Mouse (Mus musculus) hindbrain, embryonic 16.5 days (tissue): Measurements from ENCODE around the gene Cacna2d2. TPM values are rescaled to one million over a fixed set of nuclear protein-coding genes. Genes with fewer than 3 reads are reported as not detected.

Experiments
- ATAC-seq: fragments of 200-750 bp; cut with Nextera tagmentation; 2 replicates; pipeline ENCODE4 v1.8.0; 2017; ENCODE audit warnings: moderate TSS enrichment, moderate library complexity
- H3K27ac ChIP-seq: fragments of 300-500 bp; sonication (generic); 2 replicates; pipeline ENCODE4 v1.5.1; 2014; ENCODE audit warnings: low read depth, mild to moderate bottlenecking, control low read depth, low read length, moderate library complexity
- H3K27me3 ChIP-seq: fragments of 300-500 bp; sonication (generic); replicated peaks from 2 replicates; pipeline ENCODE4 v1.6.1; 2014; ENCODE audit warnings: low read length; ENCODE audit not compliant: control insufficient read depth, insufficient read depth
- H3K36me3 ChIP-seq: fragments of 300-500 bp; sonication (generic); 2 replicates; pipeline ENCODE4 v1.6.1; 2014; ENCODE audit warnings: mild to moderate bottlenecking, low read length, moderate library complexity, mixed read lengths; ENCODE audit not compliant: control insufficient read depth, insufficient read depth
- H3K4me1 ChIP-seq: fragments of 300-500 bp; sonication (generic); 2 replicates; pipeline ENCODE4 v1.6.1; 2014; ENCODE audit warnings: low read depth, low read length; ENCODE audit not compliant: control insufficient read depth, insufficient read depth
- H3K4me2 ChIP-seq: fragments of 300-500 bp; sonication (generic); 2 replicates; pipeline ENCODE4 v1.6.1; 2014; ENCODE audit warnings: mild to moderate bottlenecking, low read length, control low read depth, moderate library complexity
- H3K4me3 ChIP-seq: fragments of 300-500 bp; sonication (generic); 2 replicates; pipeline ENCODE4 v1.5.1; 2014; ENCODE audit warnings: mild to moderate bottlenecking, low read length, control low read depth, moderate library complexity
- H3K9ac ChIP-seq: fragments of 300-500 bp; sonication (generic); 2 replicates; pipeline ENCODE4 v1.6.1; 2014; ENCODE audit warnings: low read depth, mild to moderate bottlenecking, control low read depth, low read length, moderate library complexity
- H3K9me3 ChIP-seq: fragments of 300-500 bp; sonication (generic); 2 replicates; pipeline ENCODE4 v1.6.1; 2014; ENCODE audit warnings: mild to moderate bottlenecking, low read length, moderate library complexity; ENCODE audit not compliant: control insufficient read depth
- WGBS: fragments of 180-500 bp; shearing (Covaris S2); extraction: QIAGEN DNeasy Blood & Tissue Kit; methylation state at CpG from one replicate; pipeline ENCODE4 v1.1.7; 2014; 5-methylcytosine and 5-hydroxymethylcytosine counted together
- polyA plus RNA-seq: library from polyadenylated mRNA; unstranded; fragments of >200 nt; fragmentation: Nextera tagmentation; extraction: Ambion mirVana; gene quantifications from 2 replicates; pipeline ENCODE4 v1.2.1, GENCODE M21; 2015

Cacna2d2 gene
- polyA plus RNA-seq, 1 experiment from 2014 or later = 8.1 TPM

DNA sequence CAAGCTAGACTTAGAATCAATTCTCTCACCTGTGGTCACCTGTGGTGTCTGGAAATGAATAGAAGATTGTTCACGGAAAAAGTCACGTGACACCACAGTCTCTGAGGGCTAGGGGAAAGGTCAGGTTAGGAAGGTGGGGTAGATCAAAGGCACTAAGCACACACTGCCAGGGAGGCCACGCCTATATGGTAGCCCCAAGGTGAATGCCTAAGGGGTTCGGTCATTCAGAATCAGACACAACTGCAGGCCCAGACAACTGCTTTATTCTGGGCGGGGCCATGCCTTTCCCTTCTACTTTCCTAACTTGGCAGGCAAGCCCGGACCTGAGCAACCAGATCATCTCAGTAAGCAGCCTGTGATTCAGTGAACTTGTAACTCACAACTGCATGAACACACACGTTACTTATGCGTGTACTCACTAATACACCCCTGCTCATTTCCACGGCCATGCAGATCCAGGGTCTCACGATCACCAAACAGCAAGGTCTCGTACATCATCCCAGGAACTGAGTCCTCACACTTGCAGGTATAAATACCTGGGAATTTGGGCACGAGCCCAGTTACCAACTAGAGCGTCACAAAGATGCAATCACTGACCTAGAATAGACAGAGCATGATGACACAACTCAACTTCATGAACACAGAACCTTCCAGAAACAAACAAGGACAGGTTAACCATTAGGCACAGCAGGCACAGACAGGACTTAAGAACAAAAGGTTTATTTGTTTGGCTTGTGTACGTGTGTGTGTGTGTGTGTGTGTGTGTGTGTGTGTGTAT lies 176.4 kb downstream of the Cacna2d2 start:
- Histone ChIP-seq H3K9ac (no peak overlapping the region), H3K4me2 (no peak overlapping the region; the same call in 1 of the 2 replicates), H3K4me3 (no peak overlapping the region), H3K9me3 (no peaks in the 10 kb centered on the region), H3K27me3 (no peaks in the 10 kb centered on the region), H3K36me3 (peaks cover 17% of the 10 kb centered on the region), H3K4me1 (peaks cover 29% of the 10 kb centered on the region), H3K27ac (no peak overlapping the region)
- ATAC-seq = no peak
- 87% methylated on average over 14 of the region's 14 CpGs for WGBS

DNA sequence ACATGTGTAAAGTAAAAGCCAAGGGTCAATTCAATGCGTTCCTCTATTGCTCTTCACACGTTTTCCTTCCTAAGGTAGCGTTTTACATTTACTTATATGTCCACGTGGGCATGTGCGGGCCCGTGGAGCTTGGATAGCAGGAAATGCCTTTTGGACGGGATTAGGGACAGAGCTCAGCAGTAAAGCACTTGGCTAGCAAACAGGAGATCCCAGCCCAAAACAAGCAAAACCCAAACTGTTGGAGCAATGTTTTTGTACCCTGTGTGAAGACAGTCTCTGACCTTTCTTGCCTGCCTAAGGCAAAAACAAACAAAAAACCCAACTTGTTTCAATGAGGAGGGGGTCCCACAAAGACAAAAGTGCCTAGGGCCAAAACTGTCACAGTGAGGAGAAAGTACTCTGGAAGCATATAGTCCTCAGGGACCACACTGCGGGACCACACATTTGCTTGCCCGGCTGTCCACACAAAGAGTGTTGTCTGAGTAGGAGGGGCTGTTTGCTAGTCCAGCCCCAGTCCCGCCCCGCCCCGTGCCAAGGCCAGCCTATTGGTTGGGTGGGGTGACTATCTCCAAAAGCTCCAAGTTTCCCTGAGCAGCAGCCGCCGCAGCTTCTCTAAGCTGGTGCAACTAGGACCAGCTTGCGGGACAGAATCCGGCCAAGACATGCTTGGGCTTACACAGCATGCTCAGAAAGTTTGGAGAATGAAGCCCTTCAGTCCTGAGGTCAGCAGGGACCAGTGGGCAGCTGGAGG lies 177.1 kb downstream of the Cacna2d2 start, which contains the start of gene Hyal1:
Hyal1 (plus strand) TSS at position 571 of the 751 bp plus-strand sequence.
- no peaks in the 10 kb centered on the region for H3K9me3 ChIP-seq
- H3K36me3 ChIP-seq = peaks cover 12% of the 10 kb centered on the region
- H3K4me3 ChIP-seq = peak within 1 kb of the TSS; percentile 25
- 27% methylated on average over 16 of the region's 16 CpGs for WGBS
- peak; percentile 56 for ATAC-seq
- H3K4me2 ChIP-seq = peak within 1 kb of the TSS; percentile 49
- H3K9ac ChIP-seq = peak within 1 kb of the TSS; percentile 50; the same call in 1 of the 2 replicates
- H3K27ac ChIP-seq = peak within 1 kb of the TSS; percentile 71
- H3K4me1 ChIP-seq = peaks cover 27% of the 10 kb centered on the region
- no peaks in the 10 kb centered on the region for H3K27me3 ChIP-seq

DNA sequence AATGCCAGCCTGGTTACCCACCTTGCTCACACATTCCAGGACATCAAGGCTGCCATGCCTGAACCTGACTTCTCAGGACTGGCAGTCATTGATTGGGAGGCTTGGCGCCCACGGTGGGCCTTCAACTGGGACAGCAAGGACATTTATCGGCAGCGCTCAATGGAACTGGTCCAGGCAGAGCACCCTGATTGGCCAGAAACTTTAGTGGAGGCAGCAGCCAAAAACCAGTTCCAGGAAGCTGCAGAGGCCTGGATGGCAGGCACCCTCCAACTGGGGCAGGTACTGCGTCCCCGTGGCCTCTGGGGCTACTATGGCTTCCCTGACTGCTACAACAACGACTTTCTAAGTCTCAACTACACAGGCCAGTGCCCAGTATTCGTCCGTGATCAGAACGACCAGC lies 178.5 kb downstream of the Cacna2d2 start:
- no peak for ATAC-seq
- Histone ChIP-seq H3K4me1 (peaks cover 28% of the 10 kb centered on the region), H3K27ac (no peak overlapping the region), H3K9ac (0 out of 2 replicates have a peak overlapping the region, but pooled peaks have one; percentile 7), H3K9me3 (no peaks in the 10 kb centered on the region), H3K4me3 (no peak overlapping the region), H3K36me3 (peaks cover 3% of the 10 kb centered on the region; the same call in 1 of the 2 replicates), H3K27me3 (no peaks in the 10 kb centered on the region), H3K4me2 (no peak overlapping the region; the same call in 1 of the 2 replicates)
- 94% methylated on average over 10 of the region's 10 CpGs for WGBS

DNA sequence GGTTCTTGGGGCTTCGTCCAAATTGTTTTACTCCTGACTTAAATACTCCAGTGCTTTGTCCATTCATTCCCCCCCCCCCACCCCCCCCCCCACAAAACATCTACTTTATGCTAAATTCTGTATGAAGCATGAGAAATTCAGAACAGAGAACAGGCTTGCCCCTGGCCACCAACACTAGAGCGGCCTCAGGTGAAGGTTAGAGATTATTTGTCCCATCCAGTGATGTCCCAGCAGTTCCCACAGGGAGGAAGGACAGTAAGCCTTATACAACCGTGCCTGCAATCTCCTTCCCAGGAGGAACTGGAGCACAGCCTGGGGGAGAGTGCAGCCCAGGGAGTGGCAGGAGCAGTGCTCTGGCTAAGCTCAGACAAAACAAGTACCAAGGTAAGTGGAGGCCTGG lies 179.2 kb downstream of the Cacna2d2 start, which contains the start of gene Naa80:
Naa80 (plus strand) TSS at position 301 of the 400 bp plus-strand sequence.
- no peak within 1 kb of the TSS for H3K4me3 ChIP-seq
- 74% methylated on average over 3 of the region's 3 CpGs for WGBS
- peaks cover 3% of the 10 kb centered on the region; the same call in 1 of the 2 replicates for H3K36me3 ChIP-seq
- H3K4me2 ChIP-seq = no peak within 1 kb of the TSS; the same call in 1 of the 2 replicates
- ATAC-seq = no peak
- H3K27ac ChIP-seq = no peak within 1 kb of the TSS
- no peaks in the 10 kb centered on the region for H3K27me3 ChIP-seq
- no peaks in the 10 kb centered on the region for H3K9me3 ChIP-seq
- 0 out of 2 replicates have a peak within 1 kb of the TSS, but pooled peaks have one; percentile 19 for H3K9ac ChIP-seq
- H3K4me1 ChIP-seq = peaks cover 28% of the 10 kb centered on the region

Other genes starting within 250 kb of the Cacna2d2 start
- gene Dock3, start 167.7 kb upstream of the Cacna2d2 start, polyA plus RNA-seq = 14.4 and 15.7 TPM in 2 replicates
- gene Mapkapk3, start 109.7 kb upstream of the Cacna2d2 start, polyA plus RNA-seq = 3.2 TPM in 2 replicates
- gene Cish, start 103.6 kb upstream of the Cacna2d2 start, polyA plus RNA-seq = 10.9 and 13.7 TPM in 2 replicates
- 17.5 and 18.7 TPM in 2 replicates for gene Hemk1, start 61.3 kb upstream of the Cacna2d2 start, polyA plus RNA-seq
- 9.8 and 11.4 TPM in 2 replicates for gene 6430571L13Rik, start 59.0 kb upstream of the Cacna2d2 start, polyA plus RNA-seq
- 45.7 and 46.0 TPM in 2 replicates for gene Tmem115, start 134.3 kb downstream of the Cacna2d2 start, polyA plus RNA-seq
- 51.4 and 59.0 TPM in 2 replicates for gene Cyb561d2, start 142.6 kb downstream of the Cacna2d2 start, polyA plus RNA-seq
- 75.8 and 78.6 TPM in 2 replicates for gene Nprl2, start 142.6 kb downstream of the Cacna2d2 start, polyA plus RNA-seq
- gene Zmynd10, start 147.7 kb downstream of the Cacna2d2 start, polyA plus RNA-seq = 3.3 and 4.4 TPM in 2 replicates
- 45.8 and 46.6 TPM in 2 replicates for gene Rassf1, start 151.9 kb downstream of the Cacna2d2 start, polyA plus RNA-seq
- gene Tusc2, start 163.6 kb downstream of the Cacna2d2 start, polyA plus RNA-seq = 125 and 134 TPM in 2 replicates
- gene Hyal2, start 168.3 kb downstream of the Cacna2d2 start, polyA plus RNA-seq = 60.1 and 68.5 TPM in 2 replicates
- 6.4 and 8.3 TPM in 2 replicates for gene Hyal1, start 177.3 kb downstream of the Cacna2d2 start, polyA plus RNA-seq
- 17.1 and 22.7 TPM in 2 replicates for gene Naa80, start 179.3 kb downstream of the Cacna2d2 start, polyA plus RNA-seq
- 2.7 and 2.9 TPM in 2 replicates for gene Hyal3, start 181.2 kb downstream of the Cacna2d2 start, polyA plus RNA-seq
- 13.5 and 16.9 TPM in 2 replicates for gene Ifrd2, start 188.0 kb downstream of the Cacna2d2 start, polyA plus RNA-seq
- 5.6 and 7.0 TPM in 2 replicates for gene Sema3b, start 209.6 kb downstream of the Cacna2d2 start, polyA plus RNA-seq
- 302 and 317 TPM in 2 replicates for gene Gnai2, start 235.8 kb downstream of the Cacna2d2 start, polyA plus RNA-seq